Mouse (Mus musculus): ENCODE measurements around the gene Pkn1.
A peak's percentile ranks its signal among the peaks of the same experiment; 100 is the strongest.

The Pkn1 gene

DNA sequence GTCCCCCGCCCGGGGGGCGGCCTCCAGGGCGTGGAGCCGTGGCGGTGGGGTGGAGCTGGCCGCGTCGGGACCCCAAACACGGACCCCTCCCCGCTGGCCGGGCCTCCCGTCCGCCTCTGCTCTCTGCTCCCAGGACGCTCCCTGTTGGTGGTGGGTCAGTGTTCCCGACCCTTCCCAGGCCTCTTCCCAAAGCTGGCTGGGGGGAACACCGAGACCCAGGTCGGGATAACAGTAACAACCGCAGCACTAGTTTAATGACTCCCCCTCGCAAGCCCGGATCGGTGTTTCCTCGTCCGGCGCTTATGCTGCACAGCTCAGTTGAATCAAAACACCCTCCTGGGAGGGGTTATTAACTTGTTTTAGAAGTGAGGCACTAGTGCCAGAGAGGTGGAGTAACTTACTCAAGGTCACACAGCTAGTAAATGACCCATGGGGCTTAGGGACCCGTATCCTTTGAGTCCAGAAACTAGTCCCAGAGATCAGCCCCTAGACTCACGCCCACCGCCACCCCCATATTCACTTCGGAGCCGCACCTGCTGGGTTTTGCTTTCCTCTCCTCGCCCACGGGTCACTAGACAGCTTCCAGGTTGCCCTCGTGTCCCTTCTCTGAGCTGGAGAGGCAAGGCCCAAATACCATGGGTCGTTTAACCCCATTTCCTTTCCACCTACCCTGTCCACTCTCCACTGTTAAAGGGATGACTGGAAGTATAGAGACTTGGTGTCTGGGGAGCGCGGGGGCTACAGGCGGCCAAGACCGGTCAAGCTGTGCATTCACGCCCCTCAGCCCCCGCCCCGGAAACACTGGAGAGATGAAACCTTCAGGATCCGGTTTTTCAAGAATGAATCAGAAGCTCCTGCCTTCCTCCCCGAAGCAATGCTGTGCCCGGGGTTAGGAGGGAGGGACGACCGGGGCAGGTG is 46.0 kb downstream of the Pkn1 start:
- no peak for DNase-seq (ENCODE audit: low spot score)

DNA sequence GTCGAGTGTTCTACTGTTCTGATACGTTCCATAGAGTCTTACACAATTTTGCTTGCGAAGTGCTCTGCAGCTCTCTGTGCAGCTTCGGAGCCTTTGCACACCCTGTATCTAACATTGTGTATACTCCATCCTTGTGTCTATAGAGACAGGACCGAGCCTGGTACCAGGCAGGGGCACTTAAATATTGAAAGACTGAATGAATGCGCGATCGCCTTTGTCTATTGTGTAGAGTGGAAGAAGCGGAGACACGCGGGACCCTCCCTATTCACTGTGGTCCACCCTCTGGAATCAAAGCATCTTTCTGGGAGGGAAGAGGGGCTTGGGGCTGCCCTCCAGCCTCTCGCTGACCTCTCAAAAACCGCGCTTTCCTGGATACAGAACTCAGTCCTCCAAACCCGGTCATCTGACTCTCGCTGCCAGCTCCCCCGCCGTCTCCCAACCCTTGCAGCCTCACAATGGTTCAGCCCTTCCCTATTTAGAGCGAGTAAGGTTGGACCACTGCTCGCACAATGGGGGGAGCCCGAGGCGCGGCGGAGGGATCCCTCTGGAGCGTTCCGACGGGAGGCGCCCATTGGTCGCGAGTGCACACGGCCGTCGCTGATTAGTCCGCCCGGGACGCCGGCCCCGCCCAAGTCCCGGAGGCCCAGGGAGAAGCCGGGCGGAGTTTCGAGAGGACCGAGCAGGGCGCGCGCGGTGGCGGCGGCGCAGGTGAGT is 46.8 kb downstream of the Pkn1 start, which contains the start of gene Gipc1:
Gene Gipc1 (plus strand): TSS at position 648 of the 714 bp plus-strand sequence.
- DNase-seq (ENCODE audit: low spot score), result peak; percentile 85

- no peak for DNase-seq (ENCODE audit: low spot score)
Observed at GRCm38 (mm10) chr8:83649699-83650098, 49.3 kb downstream of the Pkn1 start.

- DNase-seq (ENCODE audit: low spot score), result no peak
Observed at GRCm38 (mm10) chr8:83648031-83648430, 50.9 kb downstream of the Pkn1 start.

DNA sequence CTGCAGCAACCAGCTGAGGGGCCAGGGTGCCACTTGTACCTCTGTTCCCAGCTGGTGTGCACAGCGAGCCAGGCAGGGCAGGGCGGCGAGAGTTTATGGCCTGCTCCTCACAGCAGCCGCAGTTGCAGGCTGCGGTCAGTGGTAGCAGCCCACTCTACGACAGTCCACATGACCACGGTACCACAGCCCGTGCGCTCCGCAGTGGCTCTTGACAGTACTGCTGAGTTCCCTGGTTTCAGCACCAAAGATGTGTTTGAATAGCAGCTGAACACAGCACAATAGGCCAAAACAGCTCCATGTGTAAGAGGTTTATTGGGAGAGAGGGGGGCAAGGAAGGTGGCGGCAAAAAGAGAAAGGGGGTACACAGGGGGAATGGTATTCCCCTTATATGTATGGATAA is 51.5 kb downstream of the Pkn1 start:
- no peak for DNase-seq (ENCODE audit: low spot score)

DNA sequence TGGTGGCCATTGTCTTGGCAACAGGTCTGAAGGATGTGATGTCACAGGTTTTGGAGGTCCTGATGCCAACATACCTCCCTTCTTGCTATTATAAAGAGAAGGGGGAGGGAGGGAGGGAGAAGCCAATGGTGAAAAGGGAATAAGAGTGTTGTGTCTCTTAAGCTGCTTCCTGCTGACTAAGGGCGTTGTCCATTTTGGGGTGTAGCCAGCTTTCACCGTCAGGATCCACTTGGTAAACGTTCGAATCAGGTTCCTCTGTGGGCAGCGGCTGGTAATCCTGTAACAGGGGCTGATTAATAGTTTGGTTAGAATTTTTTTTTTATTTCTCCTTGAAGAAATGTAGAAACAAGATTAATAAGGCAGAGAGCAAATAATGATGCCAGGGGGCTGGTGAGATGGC is 59.3 kb downstream of the Pkn1 start:
- DNase-seq (ENCODE audit: low spot score), result no peak

GRCm38 (mm10) chr8:83638856-83639255 is 60.1 kb downstream of the Pkn1 start:
- DNase-seq (ENCODE audit: low spot score), result no peak

GRCm38 (mm10) chr8:83632083-83632707 is 66.8 kb downstream of the Pkn1 start:
- DNase-seq (ENCODE audit: low spot score), result no peak

DNA sequence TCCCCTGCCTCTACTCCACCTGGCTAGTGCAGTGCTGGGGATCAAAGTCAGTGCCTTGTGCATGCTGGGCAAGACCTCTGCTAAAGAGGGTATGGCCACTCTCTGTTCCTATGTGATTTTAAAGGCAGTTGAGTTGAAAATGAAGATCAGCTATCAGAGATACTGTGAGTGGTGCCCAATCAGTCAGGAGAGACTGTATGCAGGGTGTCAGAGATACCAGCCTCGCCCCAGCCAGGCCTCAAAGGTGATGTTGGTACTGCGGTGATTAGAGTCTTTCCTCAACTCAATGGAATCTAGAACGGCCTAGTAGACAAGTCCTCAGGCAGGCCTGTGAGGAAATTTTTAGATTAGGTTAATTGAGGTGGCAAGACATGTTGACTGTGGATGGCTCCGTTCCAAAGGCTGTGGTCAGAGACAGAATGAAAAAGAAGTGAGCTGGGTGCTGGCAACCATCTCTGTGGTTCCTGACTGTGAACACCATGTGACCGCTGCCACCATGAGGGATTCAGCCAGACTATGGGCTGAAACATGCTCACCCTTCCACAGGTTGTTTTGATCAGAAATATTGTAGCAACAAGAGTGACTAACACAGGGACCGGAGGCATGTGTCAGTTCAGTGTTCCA is 73.2 kb downstream of the Pkn1 start:
- no peak for DNase-seq (ENCODE audit: low spot score)

- no peak for DNase-seq (ENCODE audit: low spot score)
Observed at GRCm38 (mm10) chr8:83624739-83625138, 74.2 kb downstream of the Pkn1 start.

DNA sequence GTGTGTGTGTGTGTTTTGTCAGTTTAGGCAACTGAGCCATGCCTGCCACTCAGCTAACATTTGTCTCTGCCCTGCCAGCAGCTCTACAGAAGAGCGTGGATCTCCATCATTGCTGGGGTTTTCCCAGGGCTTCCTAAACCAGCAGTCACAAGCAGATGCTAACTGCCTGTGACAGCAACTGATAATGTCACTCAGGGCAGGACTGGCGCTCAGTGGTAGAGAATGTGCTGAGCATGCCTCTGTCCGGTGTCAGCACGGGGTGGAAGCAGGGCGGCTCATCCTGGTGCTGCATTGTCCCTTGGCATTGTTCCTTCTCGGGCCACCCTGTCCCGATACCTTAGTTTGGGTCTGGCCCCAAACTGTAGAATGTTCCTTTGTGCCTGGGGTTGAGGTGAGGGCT is 75.4 kb downstream of the Pkn1 start:
- DNase-seq (ENCODE audit: low spot score), result no peak

GRCm38 (mm10) chr8:83622389-83622989 is 76.5 kb downstream of the Pkn1 start:
- DNase-seq (ENCODE audit: low spot score), result peak; percentile 69

GRCm38 (mm10) chr8:83621691-83622388 is 77.1 kb downstream of the Pkn1 start:
- no peak for DNase-seq (ENCODE audit: low spot score)

- DNase-seq (ENCODE audit: low spot score), result no peak
Observed at GRCm38 (mm10) chr8:83619568-83620285, 79.3 kb downstream of the Pkn1 start.

DNA sequence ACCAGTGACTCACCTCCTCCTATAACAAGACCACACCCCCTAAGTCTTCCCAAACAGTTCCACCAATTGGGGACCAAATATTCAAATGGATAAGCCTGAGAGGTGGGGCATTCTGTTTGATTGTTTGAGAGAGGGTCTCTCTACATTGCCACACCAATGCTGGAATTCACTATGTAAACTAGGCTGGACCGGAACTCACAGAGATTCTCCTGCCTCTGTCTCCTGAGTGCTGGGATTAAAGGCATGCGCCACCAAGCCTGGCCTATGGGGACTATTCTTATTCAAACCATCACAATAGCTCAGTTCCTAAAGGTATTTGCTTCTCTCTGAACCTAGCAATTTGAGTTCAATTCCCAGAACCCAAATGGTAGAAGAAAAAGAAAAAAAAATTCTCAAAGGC is 80.4 kb downstream of the Pkn1 start:
- DNase-seq (ENCODE audit: low spot score), result no peak

- DNase-seq (ENCODE audit: low spot score), result no peak
Observed at GRCm38 (mm10) chr8:83617111-83617510, 81.9 kb downstream of the Pkn1 start.

DNA sequence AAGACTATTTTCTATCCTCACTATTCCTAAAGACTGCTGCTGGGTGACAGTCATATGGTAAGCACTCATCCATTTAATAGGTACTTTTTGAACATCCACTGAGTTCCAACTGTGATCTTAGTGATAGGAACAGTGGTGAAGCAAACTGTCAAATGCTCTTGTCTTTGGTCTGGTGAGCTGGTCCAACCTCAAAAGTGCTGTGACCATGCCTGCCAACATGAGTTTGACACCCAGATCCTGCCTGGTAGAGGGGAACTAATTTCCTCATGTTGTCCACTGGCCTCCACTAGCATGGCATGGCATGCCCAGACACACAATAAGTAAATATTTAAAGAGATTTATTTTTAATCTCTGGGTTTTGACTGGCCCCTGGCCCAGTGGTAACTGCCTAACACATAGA is 82.4 kb downstream of the Pkn1 start:
- DNase-seq (ENCODE audit: low spot score), result no peak

Measured in urinary bladder, postnatal 10 days (tissue).